Mouse (Mus musculus): ENCODE results near the gene Naa10. TPM values are rescaled to one million over a fixed set of nuclear protein-coding genes. Genes with fewer than 3 reads are reported as not detected.

The Naa10 gene
- total RNA-seq (2023) = 47.6 to 57.0 TPM (median 52.9 TPM) in 4 replicates

DNA sequence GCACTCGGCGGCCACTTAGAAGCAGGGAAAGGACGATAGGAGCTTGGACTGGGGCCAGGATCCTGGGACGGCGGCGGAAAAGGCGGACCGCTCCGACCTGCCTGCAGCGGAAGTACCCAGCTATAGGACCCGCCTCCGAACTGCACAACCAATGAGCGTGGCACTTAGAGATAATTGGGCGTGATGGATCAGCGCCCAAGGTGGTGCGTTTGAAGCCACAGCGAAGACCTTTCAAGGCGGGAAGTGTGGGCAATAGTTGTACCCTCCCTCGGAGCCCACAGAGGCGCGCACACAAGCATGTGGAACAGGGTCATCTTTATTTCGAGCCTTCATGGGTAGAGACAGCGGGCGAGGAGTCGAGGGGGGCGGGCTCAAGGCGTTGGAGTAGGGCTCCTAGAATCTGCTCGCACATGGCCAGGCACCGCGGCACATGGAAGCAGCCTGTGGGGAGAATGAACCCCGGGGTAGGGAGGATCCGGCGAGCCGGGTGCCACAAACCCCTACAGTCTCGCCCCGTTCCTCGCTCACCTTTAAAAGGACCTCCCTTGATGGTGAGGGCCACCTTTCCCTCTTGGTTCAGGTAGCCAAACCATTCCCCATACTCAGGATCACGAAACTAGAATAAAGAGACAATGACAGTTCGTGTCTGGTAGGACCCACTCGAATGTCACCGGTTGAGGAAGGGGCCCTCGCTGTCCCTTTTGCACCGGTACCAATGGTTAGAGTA is at the start of gene Naa10, which contains the start of gene Arhgap4:
Gene Naa10, minus strand, starts transcription at position 122 of the 727 bp plus-strand sequence.
Gene Arhgap4, minus strand, starts transcription at position 48 of the 727 bp plus-strand sequence.

GRCm38 (mm10) chrX:73966248-73967176 is 44.8 kb upstream of the Naa10 start, which contains the start of gene Hcfc1:
Gene Hcfc1, minus strand, starts transcription at chrX:73966357.

GRCm38 (mm10) chrX:73930402-73931062 is 8.8 kb upstream of the Naa10 start, which contains the start of gene Renbp:
Gene Renbp, minus strand, starts transcription at chrX:73930850.

DNA sequence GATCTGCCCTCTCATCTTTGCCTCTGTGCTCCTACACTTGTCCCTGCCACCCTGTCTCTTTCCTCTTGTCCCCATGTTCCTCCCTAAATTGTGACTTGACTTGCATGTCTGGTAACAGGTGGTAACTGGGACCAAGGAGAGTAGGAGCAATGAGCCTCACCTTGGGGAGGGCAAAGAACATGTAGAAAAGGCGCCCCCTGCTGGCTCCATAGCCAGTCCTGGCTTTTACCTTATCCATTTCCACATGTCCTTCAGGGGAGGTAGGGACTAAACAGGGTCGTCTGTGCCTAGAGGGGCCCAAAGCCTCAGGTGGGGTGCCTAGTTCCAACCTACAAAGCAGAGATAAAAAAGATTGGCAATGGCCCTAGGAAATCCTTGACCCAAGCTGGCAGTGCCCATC is 26.0 kb downstream of the Naa10 start, which contains the start of gene L1cam:
Gene L1cam, minus strand, starts transcription at position 387 of the 400 bp plus-strand sequence.

GRCm38 (mm10) chrX:73891551-73892152 is 30.1 kb downstream of the Naa10 start, which contains the start of gene Avpr2:
Gene Avpr2, plus strand, starts transcription at chrX:73892102.

Other genes starting within 250 kb of the Naa10 start
- 0.64 to 1.6 TPM in 2 of 4 replicates, not detected in the others for gene Slc6a8, start 248.8 kb downstream of the Naa10 start, total RNA-seq (2023)
- 127 to 144 TPM (median 136 TPM) in 4 replicates for gene Bcap31, start 205.8 kb downstream of the Naa10 start, total RNA-seq (2023)
- gene Abcd1, start 205.3 kb downstream of the Naa10 start, total RNA-seq (2023) = 67.1 to 75.5 TPM (median 69.5 TPM) in 4 replicates
- gene Plxnb3, start 164.9 kb downstream of the Naa10 start, total RNA-seq (2023) = 0.09 TPM in 1 of 4 replicates, not detected in the others
- 162 to 174 TPM (median 166 TPM) in 4 replicates for gene Srpk3, start 147.5 kb downstream of the Naa10 start, total RNA-seq (2023)
- 144 to 159 TPM (median 154 TPM) in 4 replicates for gene Idh3g, start 135.0 kb downstream of the Naa10 start, total RNA-seq (2023)
- gene Ssr4, start 134.9 kb downstream of the Naa10 start, total RNA-seq (2023) = 126 to 139 TPM (median 134 TPM) in 4 replicates
- 0.52 to 1.3 TPM (median 0.90 TPM) in 4 replicates for gene Pdzd4, start 97.0 kb downstream of the Naa10 start, total RNA-seq (2023)
- 0.21 TPM in 1 of 4 replicates, not detected in the others for gene Avpr2, start 29.8 kb downstream of the Naa10 start, total RNA-seq (2023)
- 16.2 to 21.5 TPM (median 17.9 TPM) in 4 replicates for gene L1cam, start 25.8 kb downstream of the Naa10 start, total RNA-seq (2023)
- gene Arhgap4, start 74 bp downstream of the Naa10 start, total RNA-seq (2023) = 327 to 363 TPM (median 346 TPM) in 4 replicates
- gene Renbp, start 8.9 kb upstream of the Naa10 start, total RNA-seq (2023) = 36.1 to 45.6 TPM (median 43.1 TPM) in 4 replicates
- gene Hcfc1, start 44.4 kb upstream of the Naa10 start, total RNA-seq (2023) = 107 to 120 TPM (median 111 TPM) in 4 replicates
- gene Irak1, start 102.0 kb upstream of the Naa10 start, total RNA-seq (2023) = 179 to 208 TPM (median 199 TPM) in 4 replicates
- gene Opn1mw, start 205.5 kb upstream of the Naa10 start, total RNA-seq (2023) = not detected in 4 replicates
- 45.7 to 54.8 TPM (median 49.6 TPM) in 4 replicates for gene Mecp2, start 213.4 kb upstream of the Naa10 start, total RNA-seq (2023)
- gene Tex28, start 245.9 kb upstream of the Naa10 start, total RNA-seq (2023) = not detected in 4 replicates

All from B cell, adult 62 days (primary cell).